Mouse (Mus musculus) testis, postnatal 14 days (tissue): Measurements from ENCODE around the gene Foxp4.

Source experiments
- DNase-seq: peaks from one replicate; pipeline ENCODE4 v3.0.0; 2021; ENCODE audit warnings: low spot score

Foxp4 gene

DNA sequence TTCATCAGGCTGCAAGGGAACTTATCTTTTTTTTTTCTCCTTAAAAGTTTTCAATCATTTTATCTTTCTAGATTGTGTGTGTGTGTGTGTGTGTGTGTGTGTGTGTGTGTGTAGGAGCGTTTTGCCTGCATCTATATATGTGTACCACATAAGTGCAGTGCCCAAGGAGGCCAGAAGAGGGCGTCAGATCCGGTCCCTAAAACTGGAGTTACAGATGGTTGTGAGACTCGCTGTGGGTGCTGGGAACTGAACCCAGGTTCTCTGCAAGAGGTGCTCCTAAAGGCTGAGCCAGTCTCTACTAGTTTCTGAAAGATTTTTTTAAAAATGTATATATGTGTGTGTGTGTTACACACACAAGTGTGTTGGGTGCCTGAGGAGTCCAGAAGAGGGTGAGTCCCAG, 5.0 kb upstream of the Foxp4 start:
- no peak for DNase-seq

DNA sequence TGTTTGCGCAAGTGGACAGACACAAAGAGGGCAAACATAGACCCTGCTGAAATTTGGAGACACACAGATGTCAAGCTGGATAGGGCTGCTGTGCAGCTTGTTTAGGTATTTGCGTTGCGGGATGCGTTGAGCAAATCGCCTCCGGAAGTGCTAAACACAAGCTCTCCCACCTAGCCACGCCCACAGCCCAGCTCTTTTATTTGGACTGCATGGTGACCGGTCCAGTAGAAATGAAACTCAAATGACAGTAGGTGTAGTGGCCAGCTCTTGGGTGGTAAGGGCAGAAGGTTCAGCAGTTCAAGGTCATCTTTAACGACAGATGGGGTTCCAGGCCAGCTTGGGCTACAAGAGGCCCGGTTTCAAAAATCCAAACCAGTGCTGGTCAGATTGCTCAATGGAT, 1.5 kb upstream of the Foxp4 start:
- no peak for DNase-seq

DNA sequence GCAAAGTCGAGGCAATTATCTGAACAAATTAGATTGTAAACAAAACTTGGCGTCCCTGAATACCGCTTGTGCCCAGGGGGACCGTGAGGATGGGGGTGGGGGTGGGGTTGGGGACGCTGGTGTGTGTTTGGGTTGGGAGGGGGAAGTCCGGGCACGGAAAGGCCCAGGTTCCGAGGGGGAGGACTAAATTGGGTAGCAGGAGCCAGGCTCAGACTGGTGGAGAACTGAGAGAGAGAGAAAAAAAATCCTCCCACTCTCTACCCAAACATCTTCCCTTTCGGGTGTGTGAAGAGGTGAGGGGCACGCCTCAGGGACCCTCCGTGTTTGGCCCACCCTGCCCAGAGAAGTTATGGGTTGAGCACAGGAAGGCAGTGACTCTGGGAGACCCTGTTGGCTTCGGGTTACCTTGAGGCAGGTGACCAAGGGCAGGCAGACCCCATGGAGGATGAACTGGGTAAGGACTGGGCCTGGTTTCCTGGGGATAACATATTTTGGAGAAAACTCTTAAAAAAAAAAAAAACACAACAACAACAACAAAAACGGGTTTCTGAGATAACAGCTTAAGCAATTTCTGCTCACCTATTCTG, 988 bp upstream of the Foxp4 start:
- DNase-seq = no peak

DNA sequence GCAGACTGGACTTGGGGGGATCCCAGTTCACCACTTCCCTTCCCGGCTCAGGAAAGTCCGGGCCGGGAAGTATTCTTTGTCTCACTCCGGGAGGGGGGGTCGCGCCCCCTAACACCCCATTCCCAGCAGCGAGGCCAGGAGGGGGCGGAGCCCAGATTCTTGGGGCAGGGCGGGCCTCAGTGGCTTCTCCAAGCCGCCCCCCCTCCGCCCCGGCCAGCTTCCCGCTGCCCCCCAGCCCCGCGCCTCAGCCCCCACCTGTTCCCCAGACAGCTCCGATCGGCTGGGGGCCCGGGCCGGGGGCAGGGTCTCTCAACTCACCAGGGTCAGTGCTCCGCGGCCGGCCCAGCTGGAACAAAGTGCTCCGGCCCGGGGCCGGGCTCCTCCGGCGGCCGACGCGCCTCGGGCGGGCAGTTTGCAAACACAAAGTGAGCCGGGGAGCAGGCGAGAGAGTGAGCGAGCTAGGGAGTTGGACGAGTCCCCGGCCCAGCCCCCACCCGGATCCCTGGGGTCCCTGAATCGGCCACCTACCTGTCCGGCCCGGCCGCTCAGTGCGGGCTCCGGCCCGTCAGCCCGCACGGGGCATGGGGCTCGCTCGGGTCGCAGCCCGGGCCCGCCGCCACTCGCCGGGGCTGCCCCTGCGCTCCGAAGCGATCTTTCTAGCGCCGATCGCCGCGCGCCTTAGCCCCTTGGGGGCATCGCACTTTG, 615 bp downstream of the Foxp4 start:
- peak; percentile 35 for DNase-seq

DNA sequence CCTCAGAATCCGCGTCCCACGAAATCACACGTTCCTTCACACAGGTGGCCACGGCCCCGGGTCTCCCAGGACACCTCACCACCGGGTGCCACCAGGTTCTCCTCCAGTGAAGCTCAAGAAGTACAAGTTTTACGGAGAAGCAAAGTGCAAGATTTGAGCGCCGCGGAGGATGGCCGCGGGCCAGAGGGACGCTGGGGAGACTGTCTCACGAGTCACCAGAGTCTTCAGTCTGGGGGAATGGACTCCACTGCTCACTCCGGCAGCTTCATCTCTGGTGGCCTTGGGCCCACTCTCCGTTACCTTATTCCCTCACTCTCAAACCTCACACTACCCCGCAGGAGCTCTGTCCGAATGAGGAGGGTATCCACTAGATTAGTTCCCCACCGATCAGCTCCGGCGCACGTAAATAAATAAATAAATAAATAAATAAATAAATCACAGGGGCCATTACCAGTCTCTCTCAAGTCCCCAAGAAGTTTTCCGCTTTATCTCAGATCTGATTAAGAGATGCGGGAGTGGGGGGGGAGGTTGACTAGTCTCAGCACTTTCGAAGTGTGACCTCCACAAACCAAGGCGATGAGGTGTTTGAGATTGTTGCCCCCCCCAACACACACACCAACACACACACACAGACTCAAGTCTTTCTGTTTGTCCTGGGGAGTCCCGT, 1.3 kb downstream of the Foxp4 start:
- DNase-seq = no peak

DNA sequence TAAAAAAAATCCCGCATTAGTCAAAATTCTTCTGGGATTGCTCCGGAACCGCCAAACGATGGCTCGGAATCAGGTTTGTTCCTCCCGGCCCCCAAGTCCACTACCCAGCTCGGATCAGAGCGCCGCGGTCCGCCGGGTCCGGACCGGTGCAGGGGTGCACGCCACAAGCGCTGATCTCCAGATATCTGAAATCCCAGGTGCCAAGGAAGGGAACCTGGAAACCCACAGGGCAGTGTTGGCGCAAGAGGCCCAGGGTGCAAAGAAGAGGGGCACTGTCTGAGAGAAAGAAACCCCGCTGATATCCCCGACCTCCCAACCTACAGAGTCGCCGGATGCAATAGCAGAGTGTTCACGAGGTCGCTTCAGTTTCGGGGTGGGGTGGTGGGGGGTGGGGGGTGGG, 1.9 kb downstream of the Foxp4 start:
- DNase-seq = no peak

DNA sequence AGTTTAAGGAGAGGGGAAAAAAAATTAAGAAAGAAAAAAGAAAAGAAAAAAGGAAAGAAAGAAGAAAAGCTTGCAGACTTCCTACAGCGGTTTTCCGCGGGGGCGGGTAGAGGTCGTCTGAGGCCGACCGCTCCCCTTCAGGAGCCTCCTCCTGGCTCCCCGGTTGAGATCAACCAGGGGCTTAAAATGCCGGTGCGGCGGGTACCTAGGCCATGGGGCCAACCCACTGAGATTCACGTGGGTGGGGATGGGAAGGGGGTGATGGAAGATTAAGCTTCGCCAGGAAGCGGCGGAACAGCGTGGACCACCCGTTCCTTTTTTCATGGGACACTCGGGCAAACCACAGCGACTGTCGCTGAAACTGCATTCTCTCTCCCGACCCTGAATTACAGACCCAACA, 2.3 kb downstream of the Foxp4 start:
- DNase-seq = no peak

DNA sequence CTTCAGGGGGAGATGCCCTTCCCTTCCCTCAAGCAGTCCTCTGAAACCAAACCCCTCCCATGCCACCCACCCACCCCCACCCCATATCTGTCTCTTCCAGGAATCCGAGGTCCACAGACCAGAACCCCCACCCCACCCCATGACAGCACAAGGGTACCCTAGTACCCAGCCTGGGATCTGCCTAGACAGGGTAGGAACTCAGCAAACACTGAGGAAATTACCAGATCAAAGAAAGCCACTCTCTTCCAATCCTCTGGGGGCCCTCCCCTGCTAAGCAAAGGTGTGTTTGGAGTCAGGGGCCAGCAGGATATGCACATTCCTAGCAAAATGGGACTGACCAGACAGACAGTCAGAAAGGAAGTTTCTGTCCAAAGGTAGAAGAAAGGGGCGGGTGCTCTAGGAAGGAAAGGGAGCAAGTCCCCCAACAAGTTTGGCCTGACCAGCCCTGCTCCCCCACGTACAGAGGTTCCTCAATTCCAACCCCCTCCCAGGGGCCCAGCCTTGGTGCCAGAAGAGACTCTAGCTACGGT, 3.2 kb downstream of the Foxp4 start:
- no peak for DNase-seq

DNA sequence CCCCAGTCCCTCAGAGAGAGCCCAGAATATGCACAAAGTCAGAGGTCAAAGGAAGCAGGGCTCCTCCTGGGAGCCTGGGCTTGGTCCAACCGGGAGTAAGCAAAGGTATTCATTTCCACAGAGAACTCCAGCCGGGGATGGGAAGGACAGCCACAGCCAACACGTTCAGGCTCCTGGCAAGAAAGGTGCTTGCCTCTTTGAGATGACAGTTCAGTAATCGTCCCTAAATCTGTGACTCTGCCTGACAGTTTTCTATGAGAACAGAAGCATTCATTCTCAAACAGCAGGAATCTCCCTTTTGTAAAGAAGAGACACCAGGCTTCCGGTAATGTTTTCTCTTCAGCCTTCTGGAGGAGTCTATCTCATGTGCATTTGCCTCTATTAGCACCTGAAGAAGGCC, 4.6 kb downstream of the Foxp4 start:
- DNase-seq = no peak

DNA sequence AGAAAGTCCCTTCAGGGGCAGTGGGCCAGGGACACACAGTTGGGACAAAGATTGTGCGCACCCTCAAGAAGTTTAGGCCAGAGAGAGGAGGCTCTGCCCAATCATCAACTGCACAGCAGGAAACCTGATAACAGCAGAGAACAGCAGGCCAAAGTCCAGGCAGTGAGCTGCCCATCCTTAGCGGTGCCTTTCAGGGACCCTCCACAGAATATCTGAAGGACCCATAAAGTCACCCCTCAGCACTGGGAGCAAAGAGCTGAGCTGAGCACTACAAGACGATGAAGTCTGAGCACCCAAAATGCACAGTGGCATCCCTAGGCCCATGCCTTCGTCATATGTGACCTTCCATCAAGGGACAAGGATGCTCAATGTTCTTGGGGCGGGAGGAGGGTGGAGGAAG, 6.5 kb downstream of the Foxp4 start:
- no peak for DNase-seq

DNA sequence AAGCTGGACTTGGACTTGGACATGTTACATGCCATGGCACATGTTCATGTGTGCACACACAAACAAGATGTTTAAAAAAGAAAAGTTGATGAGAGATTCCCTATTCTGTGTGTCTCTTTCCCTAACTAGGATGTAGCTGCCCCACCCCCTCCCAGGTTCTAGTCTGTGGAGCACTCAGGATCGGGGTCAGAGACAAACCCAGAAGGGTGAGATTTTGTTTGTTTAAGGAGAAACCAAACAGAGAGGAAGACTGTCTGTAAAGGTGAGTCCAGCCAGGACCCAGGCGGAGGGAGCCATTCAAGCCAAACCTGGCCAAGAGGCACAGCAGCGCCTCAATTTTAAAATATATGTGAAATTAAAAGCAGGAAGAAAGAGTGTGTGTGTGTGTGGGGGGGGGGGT, 7.2 kb downstream of the Foxp4 start:
- DNase-seq = no peak

DNA sequence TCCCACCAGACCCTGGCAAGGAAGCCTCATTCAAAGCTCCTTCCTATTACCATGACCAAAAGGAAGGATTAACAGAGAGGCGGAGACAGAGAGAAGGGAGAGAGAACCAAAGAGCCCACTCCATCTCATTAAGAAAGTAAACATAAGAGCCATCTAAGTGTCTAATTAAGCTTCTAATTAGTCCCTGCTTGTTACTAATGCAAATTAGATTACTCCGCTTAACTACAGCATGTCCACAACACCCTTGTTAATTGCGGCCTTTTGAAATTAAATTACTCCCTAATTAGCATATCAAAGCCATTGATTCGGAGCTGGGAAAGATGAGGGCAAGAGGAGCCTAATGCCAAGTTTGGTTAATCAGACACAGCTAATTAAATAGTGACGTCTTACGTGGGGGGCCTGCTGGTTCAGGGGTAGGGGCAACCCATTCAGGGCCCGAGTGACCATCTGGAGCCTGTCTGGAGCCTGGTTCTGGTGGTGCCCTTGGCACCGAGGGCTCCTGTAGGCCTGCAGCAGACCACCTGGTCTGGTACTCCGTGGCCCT, 9.7 kb downstream of the Foxp4 start:
- no peak for DNase-seq

DNA sequence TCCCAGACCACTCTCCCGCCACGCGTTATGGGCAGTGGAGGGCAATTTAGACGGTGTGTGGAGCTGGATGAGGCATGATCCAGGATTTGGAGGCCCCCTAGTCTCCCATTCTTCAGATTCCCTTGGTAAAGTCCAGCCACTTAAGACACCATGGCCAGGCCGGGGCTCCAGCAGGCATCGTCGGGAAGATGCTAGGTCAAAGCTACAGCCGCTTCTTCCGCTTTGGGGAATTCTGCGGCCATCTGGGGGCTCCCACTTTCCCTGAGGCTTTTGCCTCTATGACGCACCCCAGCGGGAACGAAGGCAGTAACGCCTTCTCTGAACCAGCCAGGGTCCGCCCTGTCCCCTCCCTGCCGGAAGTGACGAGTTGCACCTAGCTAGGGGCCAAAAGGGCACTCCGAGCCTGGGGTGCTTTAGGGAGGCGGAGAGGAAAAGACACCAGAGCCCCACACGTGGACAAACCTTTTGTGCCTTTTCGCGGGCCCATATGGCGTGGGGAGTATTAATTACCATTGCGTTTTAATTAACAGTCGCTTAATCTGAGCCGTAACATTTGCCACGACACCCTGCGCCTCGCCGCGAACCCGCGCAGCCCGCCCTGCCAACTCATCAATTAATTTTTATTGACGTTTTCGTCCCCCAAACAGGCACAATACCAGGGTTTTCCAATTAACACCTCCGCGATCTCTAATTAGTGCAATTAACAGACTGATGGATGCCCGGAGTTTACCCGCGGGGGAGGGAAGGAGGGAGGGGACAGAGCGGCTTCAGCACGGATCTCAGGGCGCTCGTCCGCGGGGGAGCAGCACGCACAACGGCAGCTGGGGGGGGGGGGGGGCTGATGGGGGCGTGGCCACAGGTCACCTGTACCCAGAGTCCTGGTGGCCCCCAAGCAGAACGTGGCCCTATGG, 15.1 kb downstream of the Foxp4 start:
- no peak for DNase-seq

DNA sequence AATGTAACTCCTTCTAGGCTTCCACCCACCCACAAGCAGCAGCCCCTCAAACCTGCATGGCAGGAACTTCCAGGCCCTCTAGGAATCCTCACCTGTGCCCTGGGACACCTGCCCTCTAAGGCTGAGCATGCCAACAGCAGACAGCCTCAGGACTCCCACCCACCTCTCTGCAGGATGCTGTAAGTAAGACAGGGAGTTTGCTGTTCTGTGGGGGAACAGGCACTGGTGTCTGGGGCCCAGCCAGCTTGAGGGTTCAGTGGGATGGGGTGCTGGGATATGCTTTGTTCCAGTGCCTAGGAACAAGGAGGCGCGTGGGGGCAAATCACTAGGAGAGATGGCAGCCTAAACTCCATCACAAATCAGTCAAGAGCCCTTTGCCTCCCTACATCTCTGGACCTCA, 16.4 kb downstream of the Foxp4 start:
- DNase-seq = no peak

DNA sequence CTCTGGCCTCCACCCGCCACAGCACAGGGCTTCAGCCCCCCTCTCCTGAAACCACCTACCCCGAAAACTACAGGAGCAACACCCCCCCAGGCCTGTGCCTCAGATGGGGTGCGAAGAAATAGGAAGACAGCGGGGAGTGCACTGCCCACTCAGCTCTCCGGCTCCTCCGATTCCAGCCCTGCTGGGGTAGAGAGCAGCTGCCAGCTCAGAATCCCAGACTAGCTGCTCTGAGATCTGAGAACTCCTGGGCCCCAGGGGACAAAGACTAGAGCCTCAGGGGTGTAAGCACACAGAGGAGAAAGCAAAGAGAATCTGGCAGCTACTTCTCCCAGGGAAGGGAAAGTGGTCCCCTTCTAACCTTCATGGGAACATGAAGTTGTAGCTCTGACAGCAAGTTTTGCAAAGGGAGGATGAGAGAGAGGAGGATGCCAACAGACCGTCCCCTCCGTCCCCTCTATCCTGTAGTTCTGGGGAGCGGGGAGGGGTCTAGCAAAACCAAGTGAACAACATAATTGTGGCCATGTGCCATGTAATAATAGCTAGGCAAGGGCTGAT, 17.0 kb downstream of the Foxp4 start:
- DNase-seq = no peak

DNA sequence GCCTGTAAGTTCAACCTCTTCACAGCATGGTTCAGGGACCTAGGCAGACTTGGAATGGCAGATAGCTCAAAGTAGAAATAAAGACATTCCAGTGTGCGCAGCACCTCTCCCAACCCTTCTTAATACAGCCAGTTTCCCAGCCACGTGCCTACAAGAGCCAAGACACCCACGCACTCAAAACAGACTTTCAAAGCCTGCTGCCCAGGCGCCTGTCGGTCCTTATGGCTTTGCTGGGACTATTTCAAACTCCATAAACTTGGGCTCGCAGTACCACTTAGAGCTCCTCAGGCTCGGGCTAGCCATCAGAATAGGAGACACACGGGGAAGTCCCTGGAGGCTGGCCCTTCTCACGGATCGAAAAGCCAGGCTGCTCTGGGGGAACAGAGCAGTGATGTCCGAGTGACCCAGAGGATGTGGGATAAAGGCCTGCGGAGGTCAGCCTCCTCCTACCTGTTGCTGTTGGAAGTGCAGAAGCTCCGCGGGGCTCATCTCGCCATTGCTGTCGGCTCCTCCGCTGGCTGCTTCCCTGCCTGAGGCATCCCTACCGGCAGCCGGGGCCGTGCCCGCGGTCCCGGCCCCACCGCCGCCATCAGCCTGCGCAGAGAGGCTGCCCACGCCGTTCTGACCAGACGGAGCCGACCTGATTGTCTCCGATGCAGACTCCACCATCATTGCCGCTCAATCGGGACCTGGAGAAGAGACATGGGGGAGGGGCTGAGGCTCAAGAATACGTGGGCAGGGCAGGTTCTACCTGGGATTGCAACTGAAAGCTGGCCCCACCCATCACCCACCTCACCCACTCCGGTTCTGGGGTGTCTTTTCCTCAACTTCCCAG, 20.4 kb downstream of the Foxp4 start:
- DNase-seq = no peak

DNA sequence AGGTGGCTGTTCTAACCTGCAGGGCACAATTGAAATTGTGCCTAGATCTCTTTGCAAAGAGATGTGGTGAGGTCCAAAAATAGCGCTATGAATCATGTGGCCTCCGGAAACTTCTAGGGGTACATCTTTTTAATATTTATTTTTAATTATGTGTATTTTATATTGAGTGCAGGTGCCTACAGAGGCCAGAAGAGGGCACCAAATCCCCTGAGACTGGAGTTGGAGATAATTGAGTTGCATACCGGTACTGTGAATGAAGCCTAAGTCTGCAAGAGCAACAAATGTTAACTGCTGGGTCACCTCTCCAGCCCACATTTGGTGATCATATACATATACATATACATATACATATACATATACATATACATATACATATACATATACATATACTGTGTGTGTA, 22.7 kb downstream of the Foxp4 start:
- no peak for DNase-seq

DNA sequence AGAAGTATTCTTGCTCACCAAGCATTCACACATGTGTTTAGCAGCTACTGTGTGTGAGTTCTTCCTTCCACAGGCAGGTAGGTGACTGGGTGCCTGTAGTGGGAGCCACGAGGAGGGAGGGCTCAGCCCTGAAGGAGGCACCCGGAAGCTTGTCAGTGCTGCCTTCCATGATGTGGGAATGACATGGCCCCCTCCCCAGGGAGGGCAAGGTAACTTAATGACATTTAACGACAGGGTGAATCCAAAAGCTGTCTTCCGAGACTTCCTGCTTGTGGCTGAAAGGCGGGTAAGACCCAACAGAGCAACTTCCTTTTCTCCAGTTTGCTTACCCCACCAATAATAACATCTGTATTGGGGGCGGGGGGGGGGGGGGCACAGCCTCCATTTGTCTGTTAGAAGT, 23.7 kb downstream of the Foxp4 start:
- no peak for DNase-seq

DNA sequence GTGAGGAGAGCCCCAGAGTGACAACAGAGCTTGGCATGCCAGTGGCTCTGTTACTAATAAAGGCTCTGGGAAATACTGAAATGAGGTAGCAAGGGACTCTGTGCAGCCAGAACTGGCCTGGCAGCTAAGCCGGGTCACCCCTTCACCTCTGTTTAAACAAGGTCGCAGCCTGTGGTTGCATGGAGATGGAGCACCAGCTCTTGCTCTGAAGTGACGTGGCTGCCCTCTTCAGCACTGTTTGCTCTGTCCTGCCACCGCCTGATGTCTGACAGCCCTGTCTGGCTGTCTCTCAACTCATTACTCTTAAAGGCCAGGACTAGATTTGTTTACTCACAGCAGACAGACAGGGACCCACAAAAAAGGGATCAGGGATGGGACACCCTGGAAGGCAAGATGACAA, 25.3 kb downstream of the Foxp4 start:
- DNase-seq = no peak

DNA sequence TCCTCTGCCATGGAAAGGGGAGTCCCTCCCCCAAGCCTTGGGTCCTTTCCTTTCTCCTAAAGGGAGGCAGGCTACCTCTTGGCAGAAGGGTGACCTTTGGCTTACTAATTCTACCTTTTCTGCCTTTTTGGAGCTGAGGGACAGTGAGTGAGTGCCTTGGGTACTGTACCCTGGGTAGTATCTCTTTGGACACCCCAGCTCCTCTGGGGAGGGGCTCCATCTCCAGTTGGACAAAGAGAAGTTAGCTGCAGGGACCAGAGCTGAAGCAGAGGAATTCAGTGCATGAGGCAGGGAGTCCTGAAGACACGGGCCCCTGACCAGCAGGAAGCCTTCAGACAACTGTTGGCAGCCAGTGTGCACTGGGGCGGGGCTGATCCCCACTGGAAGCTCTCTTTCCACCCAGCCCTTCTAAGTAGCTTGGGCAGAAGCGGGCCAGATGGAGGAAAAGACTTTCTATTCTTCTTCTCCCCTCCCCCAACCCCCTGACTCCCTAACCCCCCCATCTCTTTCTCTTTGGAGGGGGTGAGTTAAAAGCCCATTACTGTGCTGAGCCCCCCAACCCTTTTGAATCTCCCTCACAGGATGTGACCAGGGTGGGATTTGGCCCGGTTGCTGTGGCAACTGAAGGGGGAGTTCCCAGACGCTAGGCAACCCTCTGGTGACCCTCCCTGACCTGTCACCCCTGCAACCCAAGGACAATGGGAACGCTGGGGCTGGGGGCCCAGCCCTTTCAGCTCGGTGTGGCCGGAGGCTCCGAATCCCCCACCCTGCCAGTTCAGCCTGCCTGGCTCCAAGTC, 26.3 kb downstream of the Foxp4 start:
- DNase-seq = no peak
